Mouse (Mus musculus): ENCODE data around the gene Hdac4. TPM values are rescaled to one million over a fixed set of nuclear protein-coding genes. Genes with fewer than 3 reads are reported as not detected.

Hdac4 gene
- polyA plus RNA-seq, 1 experiment from 2014 or later: 11.3 TPM

DNA sequence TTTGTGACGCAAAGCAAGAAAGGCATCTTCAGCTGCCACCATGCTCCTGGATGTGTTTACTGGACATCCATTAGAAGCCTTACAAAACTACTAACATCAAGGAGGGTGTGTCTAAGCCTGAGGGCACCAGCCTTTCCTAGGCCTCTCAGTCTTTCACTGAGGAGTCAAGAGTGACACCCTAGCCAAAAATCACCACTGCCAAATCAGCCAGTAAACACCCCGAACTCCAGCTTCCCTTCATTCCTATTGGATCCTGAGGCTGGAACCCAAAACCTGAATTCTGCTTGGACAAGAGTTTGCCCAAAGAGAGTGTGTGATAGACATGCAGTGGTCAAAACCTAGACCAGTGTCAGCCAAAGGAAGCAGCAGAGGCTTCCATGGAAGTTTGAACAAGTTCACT lies 87.5 kb downstream of the Hdac4 start:
- H3K9me3 ChIP-seq (ENCODE audit: control insufficient read depth, low read length): no peaks in the 10 kb centered on the region
- ATAC-seq: no peak
- H3K27me3 ChIP-seq (replicated peaks; ENCODE audit: control insufficient read depth, insufficient read depth, low read length): no peaks in the 10 kb centered on the region
- H3K4me1 ChIP-seq (ENCODE audit: control insufficient read depth, insufficient read depth, low read length): peaks cover 6% of the 10 kb centered on the region; the same call in 1 of the 2 replicates
- H3K4me2 ChIP-seq (ENCODE audit: low read depth, low read length): no peak overlapping the region
- 89% methylated on average over 2 of the region's 2 CpGs for WGBS
- H3K36me3 ChIP-seq (ENCODE audit: control insufficient read depth, insufficient read depth, low read length): no peaks in the 10 kb centered on the region
- H3K4me3 ChIP-seq (ENCODE audit: low read length): no peak overlapping the region
- H3K9ac ChIP-seq (ENCODE audit: low read depth, low read length): no peak overlapping the region
- no peak overlapping the region for H3K27ac ChIP-seq (ENCODE audit: low read length)

DNA sequence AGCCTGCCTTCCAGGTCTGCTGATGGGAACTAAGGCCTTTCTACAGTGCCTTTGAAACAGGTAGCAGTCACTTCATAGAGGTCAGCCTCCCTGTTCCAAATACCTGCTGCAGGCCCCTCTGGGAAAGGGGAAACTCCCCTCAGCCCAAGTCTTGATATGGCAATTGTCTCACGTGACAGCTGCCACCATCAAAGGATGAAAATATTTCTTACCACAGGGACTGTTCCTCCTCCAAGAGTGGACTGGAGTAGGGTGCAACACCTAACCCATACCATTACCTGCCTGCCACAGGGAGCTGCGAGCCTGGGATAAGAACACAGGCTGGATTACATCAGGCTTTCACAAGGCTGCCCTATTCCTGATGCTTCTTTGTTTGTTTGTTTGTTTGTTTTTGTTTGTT lies 88.0 kb downstream of the Hdac4 start:
- ATAC-seq: no peak
- H3K4me1 ChIP-seq (ENCODE audit: control insufficient read depth, insufficient read depth, low read length): 0 out of 2 replicates have a peak, but pooled peaks cover 1% of the 10 kb centered on the region
- H3K36me3 ChIP-seq (ENCODE audit: control insufficient read depth, insufficient read depth, low read length): no peaks in the 10 kb centered on the region
- H3K27me3 ChIP-seq (replicated peaks; ENCODE audit: control insufficient read depth, insufficient read depth, low read length): no peaks in the 10 kb centered on the region
- 84% methylated on average over 2 of the region's 2 CpGs for WGBS
- no peaks in the 10 kb centered on the region for H3K9me3 ChIP-seq (ENCODE audit: control insufficient read depth, low read length)
- H3K9ac ChIP-seq (ENCODE audit: low read depth, low read length): no peak overlapping the region
- no peak overlapping the region for H3K27ac ChIP-seq (ENCODE audit: low read length)
- no peak overlapping the region for H3K4me3 ChIP-seq (ENCODE audit: low read length)
- no peak overlapping the region for H3K4me2 ChIP-seq (ENCODE audit: low read depth, low read length)

DNA sequence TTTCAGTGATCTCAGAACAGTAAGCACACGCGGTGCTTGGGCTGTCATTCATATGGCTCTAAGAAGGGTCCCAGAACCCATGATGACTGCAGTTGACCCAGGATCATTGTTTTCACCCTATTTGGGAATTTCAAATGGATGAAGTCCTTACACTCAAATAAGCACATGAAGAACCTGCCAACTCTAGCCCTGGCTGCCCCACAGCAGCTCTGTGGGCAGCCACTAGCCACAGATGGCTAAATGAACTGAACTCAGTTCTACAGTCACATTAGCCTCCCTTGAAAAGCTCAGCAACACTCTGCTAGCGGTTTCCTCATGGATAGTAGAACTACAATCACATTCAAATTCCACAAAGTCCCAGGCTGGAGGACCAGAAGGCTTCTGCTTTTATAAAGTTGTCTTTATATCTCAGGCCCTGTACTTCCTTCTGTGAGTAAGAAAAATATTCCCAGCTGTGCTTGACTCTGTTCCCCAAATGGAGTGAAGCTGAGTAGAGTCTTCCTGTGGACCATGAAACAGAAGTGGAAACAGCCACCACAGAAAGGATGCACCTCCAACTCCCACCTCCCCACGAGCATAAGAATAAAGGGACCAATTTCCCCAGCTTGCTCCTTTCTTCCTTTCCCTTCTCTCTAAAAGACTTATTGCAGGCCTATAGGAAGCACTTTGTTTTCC lies 88.9 kb downstream of the Hdac4 start:
- H3K9me3 ChIP-seq (ENCODE audit: control insufficient read depth, low read length): no peaks in the 10 kb centered on the region
- no peaks in the 10 kb centered on the region for H3K4me1 ChIP-seq (ENCODE audit: control insufficient read depth, insufficient read depth, low read length)
- H3K27ac ChIP-seq (ENCODE audit: low read length): no peak overlapping the region
- H3K36me3 ChIP-seq (ENCODE audit: control insufficient read depth, insufficient read depth, low read length): no peaks in the 10 kb centered on the region
- WGBS: 90% methylated on average over 4 of the region's 4 CpGs
- ATAC-seq: no peak
- H3K4me3 ChIP-seq (ENCODE audit: low read length): no peak overlapping the region
- H3K4me2 ChIP-seq (ENCODE audit: low read depth, low read length): no peak overlapping the region
- H3K9ac ChIP-seq (ENCODE audit: low read depth, low read length): no peak overlapping the region
- no peaks in the 10 kb centered on the region for H3K27me3 ChIP-seq (replicated peaks; ENCODE audit: control insufficient read depth, insufficient read depth, low read length)

DNA sequence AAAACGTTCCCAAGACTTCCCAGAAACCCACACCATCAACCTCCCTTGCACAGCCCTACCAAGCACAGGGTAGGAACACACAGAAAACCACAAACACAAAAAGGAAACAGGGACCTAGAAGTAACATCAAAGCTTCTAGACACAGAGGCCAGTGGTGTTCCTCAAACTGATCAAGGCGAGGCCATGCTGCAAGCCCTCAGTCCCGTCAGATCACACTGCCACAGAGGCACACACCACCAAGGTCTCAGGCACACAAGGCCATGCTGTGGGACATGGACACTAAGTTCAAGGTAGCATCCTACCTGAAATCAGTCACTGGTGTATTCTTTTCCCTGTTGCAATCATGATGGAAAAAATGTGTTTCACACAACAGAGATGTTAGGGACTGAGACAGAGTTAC lies 90.8 kb downstream of the Hdac4 start:
- peaks cover 8% of the 10 kb centered on the region for H3K4me1 ChIP-seq (ENCODE audit: control insufficient read depth, insufficient read depth, low read length)
- ATAC-seq: no peak
- H3K36me3 ChIP-seq (ENCODE audit: control insufficient read depth, insufficient read depth, low read length): no peaks in the 10 kb centered on the region
- H3K27me3 ChIP-seq (replicated peaks; ENCODE audit: control insufficient read depth, insufficient read depth, low read length): no peaks in the 10 kb centered on the region
- no peak overlapping the region for H3K4me2 ChIP-seq (ENCODE audit: low read depth, low read length)
- no peak overlapping the region for H3K9ac ChIP-seq (ENCODE audit: low read depth, low read length)
- H3K27ac ChIP-seq (ENCODE audit: low read length): no peak overlapping the region
- H3K9me3 ChIP-seq (ENCODE audit: control insufficient read depth, low read length): no peaks in the 10 kb centered on the region
- whole genome bisulfite sequencing: 69% methylated on average over 3 of the region's 3 CpGs
- H3K4me3 ChIP-seq (ENCODE audit: low read length): no peak overlapping the region

DNA sequence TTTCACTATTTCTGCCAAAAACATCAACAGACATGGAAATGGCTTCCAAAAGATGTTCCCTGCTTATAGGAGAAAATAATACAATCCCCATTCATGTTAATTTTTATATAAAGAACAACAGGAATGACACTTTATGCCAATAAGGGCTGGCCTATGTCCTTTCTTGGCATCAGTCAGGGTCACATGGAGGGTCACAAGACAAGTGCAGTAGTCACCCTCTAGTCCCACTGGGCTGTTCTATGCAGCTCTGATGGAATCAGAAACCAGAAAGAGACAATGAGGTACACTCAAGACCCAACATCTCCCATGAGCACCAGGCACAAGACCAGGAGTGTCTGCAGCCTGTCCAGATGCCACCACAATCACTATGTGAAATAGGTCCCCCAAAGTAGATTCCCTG lies 91.5 kb downstream of the Hdac4 start:
- Histone ChIP-seq H3K4me1 (ENCODE audit: control insufficient read depth, insufficient read depth, low read length) (peaks cover 12% of the 10 kb centered on the region), H3K4me3 (ENCODE audit: low read length) (no peak overlapping the region), H3K9ac (ENCODE audit: low read depth, low read length) (no peak overlapping the region), H3K4me2 (ENCODE audit: low read depth, low read length) (no peak overlapping the region), H3K27ac (ENCODE audit: low read length) (no peak overlapping the region), H3K9me3 (ENCODE audit: control insufficient read depth, low read length) (no peaks in the 10 kb centered on the region), H3K36me3 (ENCODE audit: control insufficient read depth, insufficient read depth, low read length) (no peaks in the 10 kb centered on the region), H3K27me3 (replicated peaks; ENCODE audit: control insufficient read depth, insufficient read depth, low read length) (no peaks in the 10 kb centered on the region)
- ATAC-seq: no peak

DNA sequence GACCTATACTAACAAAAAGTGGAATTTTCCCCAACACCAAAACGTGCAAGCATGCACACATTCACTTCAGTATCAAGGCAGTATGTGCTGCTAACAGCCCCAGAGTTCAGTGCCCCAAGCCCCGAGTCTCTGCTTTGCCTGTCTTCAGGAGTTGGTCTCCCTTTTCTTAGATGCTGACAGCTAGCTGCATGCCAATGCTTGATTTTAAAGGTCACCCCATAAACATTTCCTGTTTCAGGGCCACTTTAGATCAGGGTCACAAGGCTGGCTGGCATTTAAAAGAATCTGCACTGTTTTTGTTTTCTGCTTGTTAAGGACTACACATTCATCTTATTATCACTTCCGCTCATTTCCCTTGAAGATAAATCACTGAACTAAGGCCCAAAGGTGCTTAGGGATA lies 92.1 kb downstream of the Hdac4 start:
- Histone ChIP-seq H3K4me1 (ENCODE audit: control insufficient read depth, insufficient read depth, low read length) (peaks cover 12% of the 10 kb centered on the region), H3K36me3 (ENCODE audit: control insufficient read depth, insufficient read depth, low read length) (no peaks in the 10 kb centered on the region), H3K9ac (ENCODE audit: low read depth, low read length) (no peak overlapping the region), H3K27ac (ENCODE audit: low read length) (no peak overlapping the region), H3K9me3 (ENCODE audit: control insufficient read depth, low read length) (no peaks in the 10 kb centered on the region), H3K4me2 (ENCODE audit: low read depth, low read length) (no peak overlapping the region), H3K27me3 (replicated peaks; ENCODE audit: control insufficient read depth, insufficient read depth, low read length) (no peaks in the 10 kb centered on the region), H3K4me3 (ENCODE audit: low read length) (no peak overlapping the region)
- WGBS: 66% methylated on average over 3 of the region's 3 CpGs
- no peak for ATAC-seq

- peaks cover 12% of the 10 kb centered on the region for H3K4me1 ChIP-seq (ENCODE audit: control insufficient read depth, insufficient read depth, low read length)
These were observed 92.7 kb downstream of the Hdac4 start for GRCm38 (mm10) chr1:92102825-92103224.

GRCm38 (mm10) chr1:92100371-92100891 lies 95.1 kb downstream of the Hdac4 start:
- Histone ChIP-seq H3K36me3 (ENCODE audit: control insufficient read depth, insufficient read depth, low read length) (no peaks in the 10 kb centered on the region), H3K9ac (ENCODE audit: low read depth, low read length) (no peak overlapping the region), H3K4me3 (ENCODE audit: low read length) (no peak overlapping the region), H3K27ac (ENCODE audit: low read length) (no peak overlapping the region), H3K4me2 (ENCODE audit: low read depth, low read length) (no peak overlapping the region), H3K27me3 (replicated peaks; ENCODE audit: control insufficient read depth, insufficient read depth, low read length) (no peaks in the 10 kb centered on the region), H3K4me1 (ENCODE audit: control insufficient read depth, insufficient read depth, low read length) (peaks cover 12% of the 10 kb centered on the region), H3K9me3 (ENCODE audit: control insufficient read depth, low read length) (no peaks in the 10 kb centered on the region)
- 60% methylated on average over 4 of the region's 4 CpGs for WGBS
- no peak for ATAC-seq

More at GRCm38 (mm10) chr1:92102825-92103224, 92.7 kb downstream of the Hdac4 start:
- WGBS: 83% methylated on average over 1 of the region's 1 CpGs
- no peaks in the 10 kb centered on the region for H3K27me3 ChIP-seq (replicated peaks; ENCODE audit: control insufficient read depth, insufficient read depth, low read length)
- no peaks in the 10 kb centered on the region for H3K9me3 ChIP-seq (ENCODE audit: control insufficient read depth, low read length)
- no peak overlapping the region for H3K4me3 ChIP-seq (ENCODE audit: low read length)
- no peak overlapping the region for H3K4me2 ChIP-seq (ENCODE audit: low read depth, low read length)
- no peak overlapping the region for H3K27ac ChIP-seq (ENCODE audit: low read length)
- no peak overlapping the region for H3K9ac ChIP-seq (ENCODE audit: low read depth, low read length)
- no peaks in the 10 kb centered on the region for H3K36me3 ChIP-seq (ENCODE audit: control insufficient read depth, insufficient read depth, low read length)
- no peak for ATAC-seq

DNA sequence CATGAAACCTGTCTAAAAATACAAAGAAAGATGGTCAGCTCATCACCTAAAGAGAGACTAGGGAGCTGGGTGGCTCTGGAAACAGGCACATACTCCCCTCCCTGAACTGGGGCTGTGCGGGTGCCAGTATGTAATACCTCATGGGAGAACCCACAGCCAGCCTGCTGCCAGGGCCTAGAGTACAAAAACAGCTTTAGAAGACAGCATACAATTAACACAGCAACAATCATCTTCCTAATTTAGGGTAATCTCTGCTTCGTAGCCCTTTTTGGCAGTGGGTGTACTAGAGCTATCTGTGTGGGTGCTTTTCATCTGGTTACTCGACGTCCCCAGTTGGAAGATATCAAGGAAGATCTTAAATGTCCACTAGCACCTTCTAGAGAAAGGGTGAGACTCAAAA lies 95.5 kb downstream of the Hdac4 start:
- Histone ChIP-seq H3K4me2 (ENCODE audit: low read depth, low read length) (no peak overlapping the region), H3K27ac (ENCODE audit: low read length) (no peak overlapping the region), H3K4me1 (ENCODE audit: control insufficient read depth, insufficient read depth, low read length) (peaks cover 12% of the 10 kb centered on the region), H3K9me3 (ENCODE audit: control insufficient read depth, low read length) (no peaks in the 10 kb centered on the region), H3K36me3 (ENCODE audit: control insufficient read depth, insufficient read depth, low read length) (no peaks in the 10 kb centered on the region), H3K9ac (ENCODE audit: low read depth, low read length) (no peak overlapping the region), H3K4me3 (ENCODE audit: low read length) (no peak overlapping the region), H3K27me3 (replicated peaks; ENCODE audit: control insufficient read depth, insufficient read depth, low read length) (no peaks in the 10 kb centered on the region)
- 83% methylated on average over 4 of the region's 4 CpGs for WGBS
- ATAC-seq: no peak

DNA sequence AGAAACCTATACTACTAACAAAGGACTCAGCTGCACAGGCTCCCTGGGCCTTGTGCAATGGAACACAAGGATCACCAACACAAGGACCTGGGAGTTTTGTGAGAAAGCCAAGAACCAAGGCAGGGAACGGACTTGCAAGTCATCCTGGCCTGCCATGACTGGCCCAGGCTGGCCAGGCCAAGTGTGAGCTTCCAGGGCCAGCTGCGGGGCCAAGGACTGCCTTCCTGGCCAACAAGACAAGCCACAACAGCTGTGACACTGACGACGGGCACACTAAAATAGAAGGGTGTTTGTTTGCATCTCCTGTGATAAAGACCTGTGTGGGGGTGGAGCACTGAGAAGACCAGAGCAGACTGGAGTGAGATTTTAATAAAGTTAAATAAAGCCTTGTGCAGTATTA lies 96.0 kb downstream of the Hdac4 start:
- Histone ChIP-seq H3K4me3 (ENCODE audit: low read length) (no peak overlapping the region), H3K27me3 (replicated peaks; ENCODE audit: control insufficient read depth, insufficient read depth, low read length) (no peaks in the 10 kb centered on the region), H3K36me3 (ENCODE audit: control insufficient read depth, insufficient read depth, low read length) (no peaks in the 10 kb centered on the region), H3K27ac (ENCODE audit: low read length) (no peak overlapping the region), H3K4me2 (ENCODE audit: low read depth, low read length) (no peak overlapping the region), H3K9me3 (ENCODE audit: control insufficient read depth, low read length) (no peaks in the 10 kb centered on the region), H3K4me1 (ENCODE audit: control insufficient read depth, insufficient read depth, low read length) (peaks cover 12% of the 10 kb centered on the region), H3K9ac (ENCODE audit: low read depth, low read length) (no peak overlapping the region)
- ATAC-seq: no peak
- WGBS: 52% methylated on average over 4 of the region's 4 CpGs

Data from intestine, embryonic 16.5 days (tissue).